Mouse (Mus musculus): ENCODE measurements around the gene Zfp787.
"Not testable (repeated sequence)": the region's sequence is repeated elsewhere in the genome, so short reads cannot be mapped to it uniquely, and the experiment has no call there.

Gene Zfp787

DNA sequence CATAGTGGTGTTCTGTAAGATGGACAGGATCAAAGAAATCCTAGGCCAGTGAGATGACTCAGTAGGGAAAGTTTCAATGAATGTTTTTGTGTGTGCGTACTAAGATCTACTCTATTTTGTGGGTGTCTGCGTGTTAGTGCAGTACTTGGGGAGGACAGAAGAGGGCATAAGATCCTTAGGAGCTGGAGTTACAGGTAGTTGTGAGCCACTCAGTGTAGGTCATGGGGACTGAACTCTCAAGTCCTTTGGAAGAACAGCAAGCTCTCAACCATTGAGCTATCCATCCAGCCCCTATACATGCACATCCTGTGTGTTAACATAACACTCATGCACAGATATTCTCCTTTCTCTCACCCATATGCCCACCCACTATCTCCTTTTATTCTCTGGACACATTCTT, 35.7 kb downstream of the Zfp787 start:
- DNase-seq (ENCODE audit: low spot score in 2 of 2), result not testable (repeated sequence)

GRCm38 (mm10) chr7:6119501-6119900, 36.3 kb downstream of the Zfp787 start:
- no peak for DNase-seq (ENCODE audit: low spot score in 2 of 2)

All from frontal cortex, postnatal 14 days (tissue).